Mouse (Mus musculus) CH12.LX (cell line): ENCODE measurements around the gene Krt222. TPM values are rescaled to one million over a fixed set of nuclear protein-coding genes. Genes with fewer than 3 reads are reported as not detected.
A peak's percentile ranks its signal among the peaks of the same experiment; 100 is the strongest.

Source experiments
- DNase-seq: peaks from one replicate; pipeline ENCODE4 v3.0.0-alpha.2; 2013; ENCODE audit errors: extremely low read depth
- H3K27ac ChIP-seq: 2 replicates; pipeline ENCODE4 v1.5.1; 2012; ENCODE audit warnings: low read depth, mild to moderate bottlenecking, control low read depth, moderate library complexity; ENCODE audit not compliant: insufficient read depth
- H3K27me3 ChIP-seq: replicated peaks from 2 replicates; pipeline ENCODE3; 2012; ENCODE audit warnings: inconsistent platforms
- H3K36me3 ChIP-seq, 2 experiments: replicated peaks in 1 of 2; 2 replicates each; pipeline versions ENCODE3 to v1.6.1; 2012; ENCODE audit warnings: inconsistent platforms in 1 of 2, low read length in 1 of 2, mild to moderate bottlenecking in 1 of 2, mixed read lengths in 1 of 2, moderate library complexity in 1 of 2; ENCODE audit not compliant: control insufficient read depth in 1 of 2, insufficient read depth in 1 of 2
- H3K4me1 ChIP-seq, 2 experiments: 2 replicates each; pipeline ENCODE4 v1.6.1; 2012; ENCODE audit warnings: inconsistent platforms in 1 of 2, moderate library complexity in 1 of 2; ENCODE audit not compliant: insufficient read depth in 2 of 2, control insufficient read depth in 1 of 2
- H3K4me2 ChIP-seq: 2 replicates; pipeline ENCODE4 v1.6.1; 2012; ENCODE audit warnings: low read depth, mild to moderate bottlenecking, control low read depth; ENCODE audit not compliant: poor library complexity, insufficient read depth, severe bottlenecking
- H3K4me3 ChIP-seq, 3 experiments: fragments of 150-350 bp in 1 of 3; sonication (generic) in 1 of 3; replicated peaks in 1 of 3; 2 replicates each; pipeline versions ENCODE3 to v1.5.1; 2011 to 2012; ENCODE audit warnings: low read depth in 2 of 3, low read length in 2 of 3, mild to moderate bottlenecking in 2 of 3, moderate library complexity in 2 of 3, control low read depth in 1 of 3, improper control_type of control experiment in 1 of 3, inconsistent platforms in 1 of 3, mixed read lengths in 1 of 3; ENCODE audit not compliant: poor library complexity in 1 of 3
- H3K79me2 ChIP-seq: replicated peaks from 2 replicates; pipeline ENCODE4 v1.6.1; 2012; ENCODE audit warnings: mild to moderate bottlenecking, moderate library complexity; ENCODE audit not compliant: control insufficient read depth, poor library complexity, insufficient read depth, severe bottlenecking; ENCODE audit errors: extremely low read depth
- H3K9ac ChIP-seq: 2 replicates; pipeline ENCODE4 v1.6.1; 2012; ENCODE audit warnings: low read depth, mild to moderate bottlenecking, control low read depth, moderate library complexity; ENCODE audit not compliant: insufficient read depth
- H3K9me3 ChIP-seq: replicated peaks from 2 replicates; pipeline ENCODE3; 2012; ENCODE audit warnings: low read length, inconsistent platforms, mixed read lengths
- BHLHE40 ChIP-seq: IDR thresholded peaks from 2 replicates; pipeline ENCODE4 v1.6.1; 2011; ENCODE audit warnings: mild to moderate bottlenecking, low read depth, low read length, improper control_type of control experiment
- CHD1 ChIP-seq: IDR thresholded peaks from 2 replicates; pipeline ENCODE4 v1.6.1; 2012; ENCODE audit warnings: low read depth, low read length, improper control_type of control experiment, inconsistent platforms
- CHD2 ChIP-seq: IDR thresholded peaks from 2 replicates; pipeline ENCODE4 v1.6.1; 2011; ENCODE audit warnings: low read length, improper control_type of control experiment
- CTCF ChIP-seq, 2 experiments: IDR thresholded peaks in 1 of 2; conservative IDR thresholded peaks in 1 of 2; 2 replicates each; pipeline ENCODE4 v1.5.1; 2011 to 2012; ENCODE audit warnings: low read depth in 2 of 2, low read length in 2 of 2, improper control_type of control experiment in 1 of 2, inconsistent platforms in 1 of 2, mild to moderate bottlenecking in 1 of 2, moderate library complexity in 1 of 2
- GABPA ChIP-seq: IDR thresholded peaks from 2 replicates; pipeline ENCODE4 v1.6.1; 2012; ENCODE audit warnings: low read depth, low read length, improper control_type of control experiment, inconsistent platforms; ENCODE audit not compliant: insufficient replicate concordance
- JUND ChIP-seq: conservative IDR thresholded peaks from 2 replicates; pipeline ENCODE4 v1.6.1; 2011; ENCODE audit warnings: low read depth, low read length, improper control_type of control experiment
- MAFK ChIP-seq: IDR thresholded peaks from 2 replicates; pipeline ENCODE4 v1.6.1; 2011; ENCODE audit warnings: low read length, improper control_type of control experiment; ENCODE audit not compliant: insufficient replicate concordance
- MEF2A ChIP-seq: IDR thresholded peaks from 2 replicates; pipeline ENCODE4 v1.6.1; 2014; ENCODE audit warnings: low read depth, mild to moderate bottlenecking, inconsistent platforms, low read length, improper control_type of control experiment, borderline replicate concordance
- MXI1 ChIP-seq: IDR thresholded peaks from 2 replicates; pipeline ENCODE4 v1.6.1; 2011; ENCODE audit warnings: mild to moderate bottlenecking, low read depth, low read length, improper control_type of control experiment
- NELFE ChIP-seq: IDR thresholded peaks from 2 replicates; pipeline ENCODE4 v1.6.1; 2011; ENCODE audit warnings: low read depth, low read length, improper control_type of control experiment
- PAX5 ChIP-seq: IDR thresholded peaks from 2 replicates; pipeline ENCODE4 v1.6.1; 2012; ENCODE audit warnings: low read length, inconsistent platforms, mixed read lengths
- POLR2AphosphoS2 ChIP-seq: IDR thresholded peaks from 2 replicates; pipeline ENCODE4 v1.6.1; 2011; ENCODE audit warnings: low read depth, low read length, improper control_type of control experiment
- SIN3A ChIP-seq: IDR thresholded peaks from 2 replicates; pipeline ENCODE4 v1.6.1; 2012; ENCODE audit warnings: low read length, improper control_type of control experiment, inconsistent platforms
- SMC3 ChIP-seq: IDR thresholded peaks from 2 replicates; pipeline ENCODE4 v1.6.1; 2011; ENCODE audit warnings: low read depth, low read length, improper control_type of control experiment
- UBTF ChIP-seq: IDR thresholded peaks from 2 replicates; pipeline ENCODE4 v1.6.1; 2012; ENCODE audit warnings: low read depth, mild to moderate bottlenecking, inconsistent platforms, low read length, improper control_type of control experiment, moderate library complexity
- USF1 ChIP-seq: IDR thresholded peaks from 2 replicates; pipeline ENCODE4 v1.6.1; 2014; ENCODE audit warnings: low read depth, mild to moderate bottlenecking, inconsistent platforms, low read length, improper control_type of control experiment
- ZC3H11A ChIP-seq: IDR thresholded peaks from 2 replicates; pipeline ENCODE4 v1.6.1; 2012; ENCODE audit warnings: low read depth, mild to moderate bottlenecking, inconsistent platforms, low read length, improper control_type of control experiment
- ZKSCAN1 ChIP-seq: IDR thresholded peaks from 2 replicates; pipeline ENCODE4 v1.6.1; 2012; ENCODE audit warnings: low read depth, inconsistent platforms, low read length, improper control_type of control experiment, borderline replicate concordance
- dilution Hi-C: fragments of 300-500 bp; cut with MboI; formaldehyde crosslinking; loops from 2 replicates; pipeline ENCODE4 v1.14.3; 2020; ENCODE audit warnings: low sequenced_read_pairs; ENCODE audit not compliant: extremely low pct_unique_long_range_greater_than_20kb, extremely low pct_ligation_motif_present
- in situ Hi-C: fragments of 300-500 bp; cut with MboI; formaldehyde crosslinking; loops from 3 replicates; pipeline ENCODE4 v1.14.3; 2019; ENCODE audit warnings: low sequenced_read_pairs, low pct_ligation_motif_present, low pct_unique_long_range_greater_than_20kb, mixed read lengths
- polyA plus RNA-seq: library from polyadenylated mRNA; unstranded; fragments of >175 nt; gene quantifications from 2 replicates; pipeline ENCODE4 v1.2.1, GENCODE M21; 2012; ENCODE audit warnings: low read depth; ENCODE audit not compliant: insufficient read length
- total RNA-seq, 2 experiments: library from RNA; depleted of rRNA; stranded (reverse); fragments of 300-350 nt in 1 of 2; fragments of >200 nt in 1 of 2; gene quantifications; 2 replicates each; pipeline ENCODE4 v1.2.3; 2012 to 2014

Gene Krt222
- total and polyA plus RNA-seq, 3 experiments, result 22.0 to 24.4 (median 22.9) TPM

- Histone ChIP-seq H3K36me3 (peaks cover 19 to 33% of the 10 kb centered on the region in 2 experiments), H3K4me3 (no peak overlapping the region), H3K27me3 (no peaks in the 10 kb centered on the region), H3K27ac (no peak overlapping the region), H3K9me3 (no peaks in the 10 kb centered on the region), H3K9ac (peak overlapping the region; percentile 75; the same call in 1 of the 2 replicates), H3K79me2 (peaks cover 6% of the 10 kb centered on the region; the same call in 1 of the 2 replicates), H3K4me2 (peak overlapping the region; percentile 3; the same call in 1 of the 2 replicates), H3K4me1 (peaks cover 17 to 36% of the 10 kb centered on the region in 2 experiments)
- dilution Hi-C loops, result no loop called here
- TF ChIP-seq SIN3A (no peak), CTCF (conservative IDR thresholded peaks at IDR 0.05 in 1 of 2, IDR thresholded peaks at IDR 0.05 in 1 of 2; ENCODE audit: low read depth in 2 of 2, low read length in 2 of 2) (no peak), USF1 (no peak), MXI1 (no peak), NELFE (no peak), CHD1 (no peak)
- DNase-seq, result no peak
- in situ Hi-C loops, result loop anchor here (5.0 to 10.0 kb wide), 2 partner anchors 45 to 87 kb away; partner anchors contain the start of gene Ccr7
These were observed 1.8 kb downstream of the Krt222 start for GRCm38 (mm10) chr11:99242056-99242455.

- Histone ChIP-seq H3K4me2 (no peak overlapping the region), H3K36me3 (peaks cover 37 to 62% of the 10 kb centered on the region in 2 experiments), H3K4me3 (no peak overlapping the region), H3K27ac (no peak overlapping the region), H3K27me3 (no peaks in the 10 kb centered on the region), H3K9me3 (no peaks in the 10 kb centered on the region), H3K9ac (no peak overlapping the region), H3K4me1 (peaks cover 10 to 24% of the 10 kb centered on the region in 2 experiments), H3K79me2 (peaks cover 6% of the 10 kb centered on the region; the same call in 1 of the 2 replicates)
- no peak for TF ChIP-seq JUND
- no peak for TF ChIP-seq CTCF (conservative IDR thresholded peaks at IDR 0.05 in 1 of 2, IDR thresholded peaks at IDR 0.05 in 1 of 2; ENCODE audit: low read depth in 2 of 2, low read length in 2 of 2)
- no peak for TF ChIP-seq GABPA
- no peak for TF ChIP-seq NELFE
- no peak for TF ChIP-seq POLR2AphosphoS2
- no peak for TF ChIP-seq MEF2A
- TF ChIP-seq PAX5, result no peak
- no peak for TF ChIP-seq SMC3
- TF ChIP-seq ZC3H11A, result no peak
- TF ChIP-seq MAFK, result no peak
- TF ChIP-seq CHD2, result no peak
- TF ChIP-seq UBTF, result no peak
- TF ChIP-seq BHLHE40, result no peak
- TF ChIP-seq ZKSCAN1, result no peak
- no peak for DNase-seq
- in situ Hi-C loops (no loop called here), dilution Hi-C loops (no loop called here)
These were observed 5.4 kb downstream of the Krt222 start for GRCm38 (mm10) chr11:99238468-99238867.
